Mouse (Mus musculus): ENCODE results near the gene Dld.

The Dld gene

DNA sequence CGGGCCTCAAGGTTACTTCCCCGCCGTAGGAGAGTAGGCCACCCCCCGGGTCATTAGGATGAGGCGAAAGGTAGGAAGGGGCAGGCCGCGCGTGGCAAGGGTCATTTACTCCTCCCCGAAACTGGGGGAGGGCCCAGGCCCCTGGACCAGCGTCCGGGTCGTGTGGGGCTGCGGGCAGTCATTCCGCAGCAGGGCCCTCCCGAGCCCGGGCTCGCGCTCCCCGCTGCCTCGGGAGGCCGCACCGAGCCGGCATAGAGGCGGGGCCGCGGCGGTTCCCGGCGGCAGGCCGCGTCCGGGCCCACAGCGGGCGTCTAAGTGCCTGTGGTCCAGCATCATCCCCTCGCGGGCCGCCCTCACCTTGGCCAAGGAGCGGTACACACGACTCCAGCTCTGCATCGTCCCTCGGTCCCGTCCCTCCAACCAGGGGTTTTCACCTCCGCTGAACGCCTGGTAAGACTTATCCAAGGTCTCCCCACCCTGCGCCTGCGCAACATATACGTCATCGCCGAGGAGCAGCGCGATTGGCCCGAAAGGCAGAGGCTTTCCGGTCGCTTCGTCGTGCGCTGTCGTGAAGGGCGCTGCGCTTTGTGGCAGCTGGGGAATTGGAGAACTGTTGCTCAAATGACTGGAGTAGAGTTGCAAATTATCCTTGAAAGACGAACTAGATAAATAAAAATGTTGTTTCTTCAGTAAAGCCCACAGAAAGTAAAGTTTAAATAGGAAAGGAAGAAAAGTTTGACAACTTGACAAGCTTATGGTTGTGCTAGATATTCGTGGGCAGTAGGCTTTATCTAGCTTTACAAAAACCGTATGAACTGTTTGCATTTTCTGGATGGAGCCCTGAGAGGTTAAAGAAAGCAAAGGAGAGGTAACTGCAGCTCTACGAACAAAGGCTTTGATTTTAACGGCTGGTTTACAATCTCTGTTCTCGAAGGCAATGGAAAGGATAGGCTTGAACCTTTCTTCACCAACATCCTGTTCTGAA, at the start of gene Dld:
Gene Dld (minus strand): TSS at position 510 of the 985 bp plus-strand sequence.
- DNase-seq (ENCODE audit: low spot score in 2 of 2) = peak; percentile 93 to 97

- no peak for DNase-seq (ENCODE audit: low spot score in 2 of 2)
Measured at GRCm38 (mm10) chr12:31400821-31401220, 49.6 kb upstream of the Dld start.

DNA sequence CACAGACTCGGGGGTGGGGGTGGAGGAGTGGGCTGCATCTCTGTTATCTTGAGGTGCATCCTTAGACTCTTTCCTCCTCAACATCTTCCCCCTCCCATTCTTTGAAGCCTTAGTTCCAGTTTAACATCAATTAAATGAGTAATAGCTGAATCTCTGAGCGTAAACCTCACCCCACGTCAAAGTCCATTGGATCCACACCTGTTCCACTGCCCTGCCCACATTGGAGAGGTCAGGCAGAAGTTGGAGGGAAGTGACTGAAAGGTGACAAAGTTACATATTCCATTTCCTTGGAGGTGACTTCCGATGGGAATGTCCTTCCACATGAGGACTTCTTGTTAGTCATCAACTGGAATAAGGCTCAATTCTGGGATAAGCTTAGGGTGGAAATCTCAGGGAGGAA, 46.5 kb upstream of the Dld start:
- no peak for DNase-seq (ENCODE audit: low spot score in 2 of 2)

- DNase-seq (ENCODE audit: low spot score in 2 of 2) = no peak
Measured at GRCm38 (mm10) chr12:31395895-31396294, 44.6 kb upstream of the Dld start.

DNA sequence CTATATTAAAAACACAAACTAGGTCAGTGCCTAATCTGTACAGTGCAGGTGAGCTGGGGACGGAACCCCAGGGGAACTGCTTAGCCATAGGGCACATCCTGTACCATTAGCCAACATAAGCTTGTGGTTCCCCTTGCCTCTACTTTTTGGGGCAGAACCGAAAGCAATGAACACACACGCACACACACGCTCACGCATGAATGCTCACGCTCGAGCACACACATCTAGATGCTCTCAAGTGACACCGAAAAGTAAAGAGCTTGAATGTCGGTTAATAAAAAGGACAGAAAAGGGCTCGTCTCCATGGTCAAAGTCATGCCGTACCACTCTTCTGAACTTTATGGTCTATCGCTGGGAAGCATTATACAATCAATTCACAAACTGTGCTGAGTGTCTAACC, 40.4 kb upstream of the Dld start:
- no peak for DNase-seq (ENCODE audit: low spot score in 2 of 2)

- DNase-seq (ENCODE audit: low spot score in 2 of 2) = no peak
Measured at GRCm38 (mm10) chr12:31390571-31390970, 39.3 kb upstream of the Dld start, which contains the start of gene Slc26a3. Slc26a3 (plus strand) TSS chr12:31390871.

DNA sequence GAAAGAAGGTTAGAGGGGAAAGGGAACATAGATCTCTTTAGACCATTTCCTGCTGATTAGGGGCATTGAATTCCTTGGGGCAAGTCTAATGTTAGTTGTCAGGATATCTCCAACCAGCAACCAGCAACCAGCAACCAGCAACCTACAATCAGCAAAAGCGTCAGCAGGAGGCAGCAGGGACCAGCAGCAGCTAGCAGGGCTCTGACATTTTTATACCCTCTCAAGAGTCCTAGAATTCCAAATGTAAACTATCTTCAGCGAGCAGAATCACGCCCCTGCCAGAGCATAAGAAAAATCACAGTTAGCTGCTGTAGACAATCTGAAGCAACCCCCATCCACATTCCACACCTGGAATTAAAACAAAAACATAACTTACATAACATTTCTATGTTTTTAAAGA, 36.0 kb upstream of the Dld start:
- no peak for DNase-seq (ENCODE audit: low spot score in 2 of 2)

DNA sequence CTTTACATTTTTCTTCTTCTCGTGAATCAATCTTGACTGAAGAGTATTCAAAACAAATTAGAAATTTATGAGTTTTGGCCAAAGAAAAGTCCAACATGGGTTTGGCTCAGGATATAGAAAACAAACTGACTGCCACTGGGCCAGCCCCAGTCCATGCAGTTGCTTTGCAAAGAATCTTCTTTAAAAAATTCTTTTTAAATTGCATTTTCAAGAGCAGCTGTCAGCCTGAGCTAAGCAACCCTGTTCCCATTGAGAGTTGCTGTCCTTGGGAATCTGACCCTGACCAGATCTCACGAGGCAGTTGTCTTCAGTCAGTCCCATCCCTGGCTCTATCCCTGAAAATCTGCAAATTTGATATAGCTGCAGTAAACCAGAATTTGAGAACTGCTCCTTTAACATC, 31.2 kb upstream of the Dld start:
- DNase-seq (ENCODE audit: low spot score in 2 of 2) = no peak

DNA sequence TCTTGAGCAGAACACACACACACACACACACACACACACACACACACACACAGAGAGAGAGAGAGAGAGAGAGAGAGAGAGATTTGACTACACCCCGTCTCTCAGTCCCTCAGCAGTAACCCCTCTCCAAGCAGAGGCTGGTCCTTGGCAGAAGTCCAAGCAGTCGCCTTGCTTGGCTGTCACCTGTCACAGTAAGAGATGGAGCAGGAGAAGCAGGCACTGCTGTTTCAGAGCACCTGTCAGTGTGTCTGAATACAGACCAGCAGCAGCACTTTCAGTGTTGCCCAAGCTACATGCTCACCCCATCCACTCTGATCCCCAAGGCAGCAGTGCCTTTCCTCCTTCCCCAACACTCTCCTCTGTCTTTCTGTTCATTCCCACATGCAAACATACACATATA, 29.6 kb upstream of the Dld start:
- peak in 1 of 2 experiments; percentile 6 for DNase-seq (ENCODE audit: low spot score in 2 of 2)

GRCm38 (mm10) chr12:31377241-31377640, 26.0 kb upstream of the Dld start:
- DNase-seq (ENCODE audit: low spot score in 2 of 2) = no peak

- no peak for DNase-seq (ENCODE audit: low spot score in 2 of 2)
Measured at GRCm38 (mm10) chr12:31376326-31376950, 25.2 kb upstream of the Dld start.

DNA sequence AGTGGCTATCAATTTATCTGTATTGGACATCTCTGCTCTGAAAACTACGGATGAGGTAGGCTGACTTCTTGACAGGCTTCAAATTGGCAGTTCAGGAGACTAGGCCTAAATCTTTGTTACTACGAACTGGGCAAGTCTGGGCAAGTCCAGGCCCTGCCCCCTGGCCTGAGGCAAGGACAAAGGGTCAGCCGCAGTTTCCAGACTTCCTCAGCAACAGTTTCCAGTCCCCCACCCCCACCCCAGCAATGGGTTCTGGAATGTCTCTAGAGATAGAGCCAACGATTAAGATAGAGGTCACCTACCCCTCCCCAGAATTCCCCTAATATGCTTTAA, 24.0 kb upstream of the Dld start:
- DNase-seq (ENCODE audit: low spot score in 2 of 2) = no peak

GRCm38 (mm10) chr12:31374603-31375282, 23.5 kb upstream of the Dld start:
- DNase-seq (ENCODE audit: low spot score in 2 of 2) = peak; percentile 34 to 45

- DNase-seq (ENCODE audit: low spot score in 2 of 2) = no peak
Measured at GRCm38 (mm10) chr12:31369656-31370055, 18.4 kb upstream of the Dld start.

GRCm38 (mm10) chr12:31369118-31369517, 17.9 kb upstream of the Dld start:
- DNase-seq (ENCODE audit: low spot score in 2 of 2) = no peak

- no peak for DNase-seq (ENCODE audit: low spot score in 2 of 2)
Measured at GRCm38 (mm10) chr12:31367721-31368120, 16.5 kb upstream of the Dld start.

DNA sequence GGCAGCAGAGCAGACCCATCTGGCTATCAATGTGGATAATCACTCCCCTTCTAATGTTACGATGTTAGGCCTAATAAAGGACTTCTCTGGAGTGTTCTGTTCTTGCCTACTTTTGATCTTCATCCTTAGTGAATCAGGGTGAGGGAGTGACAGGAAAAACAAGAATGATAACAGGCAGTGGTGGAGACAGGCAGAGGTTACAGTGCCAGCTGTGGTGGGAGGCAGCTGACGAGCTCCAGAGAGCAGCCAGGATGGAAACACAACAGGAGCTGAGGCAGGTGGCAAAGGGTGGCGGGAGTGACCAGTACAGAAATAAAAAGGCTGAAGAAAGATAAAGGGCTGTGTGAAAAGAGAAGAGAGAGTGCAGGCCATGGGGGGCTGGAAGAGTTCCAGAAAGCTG, 15.2 kb upstream of the Dld start:
- no peak for DNase-seq (ENCODE audit: low spot score in 2 of 2)

GRCm38 (mm10) chr12:31350191-31350943, 886 bp downstream of the Dld start:
- DNase-seq (ENCODE audit: low spot score in 2 of 2) = no peak

DNA sequence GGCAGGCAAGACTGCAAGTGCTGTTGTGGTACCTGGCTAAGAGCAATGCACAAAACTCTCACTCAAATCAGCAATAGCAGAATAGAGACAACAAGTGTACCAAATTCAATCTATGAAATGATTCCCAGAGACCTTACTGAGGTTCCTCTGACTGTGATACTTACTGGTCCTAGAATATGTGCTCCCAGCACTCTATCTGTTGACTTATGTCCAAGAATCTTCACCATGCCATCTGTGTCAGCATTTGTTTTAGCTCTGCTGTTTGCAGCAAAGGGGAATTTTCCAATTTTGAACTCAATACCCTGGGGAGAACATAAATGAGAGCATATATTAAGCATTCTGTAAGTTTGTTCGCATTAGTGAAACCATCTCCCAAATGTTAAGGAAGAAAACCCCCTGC, 18.0 kb downstream of the Dld start:
- no peak for DNase-seq (ENCODE audit: low spot score in 2 of 2)

DNA sequence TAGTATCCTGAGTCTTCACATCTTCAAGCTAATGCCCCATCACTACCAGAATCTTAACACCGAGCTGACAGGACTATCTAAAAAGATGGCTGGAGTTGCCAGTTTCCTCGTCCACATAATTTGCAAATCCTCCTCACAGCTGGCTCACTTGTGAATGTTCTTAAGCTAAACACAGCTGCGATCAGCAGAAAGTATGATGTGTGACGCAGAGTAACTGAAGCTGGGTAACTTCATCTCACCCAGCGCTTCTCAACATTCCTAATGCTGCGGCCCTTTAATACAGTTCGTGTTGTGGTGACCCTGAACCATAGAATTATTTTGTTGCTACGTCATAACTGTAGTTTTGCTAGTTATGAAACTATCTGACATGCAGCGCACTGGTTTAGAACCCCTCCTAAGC, 24.1 kb downstream of the Dld start:
- DNase-seq (ENCODE audit: low spot score in 2 of 2) = no peak

DNA sequence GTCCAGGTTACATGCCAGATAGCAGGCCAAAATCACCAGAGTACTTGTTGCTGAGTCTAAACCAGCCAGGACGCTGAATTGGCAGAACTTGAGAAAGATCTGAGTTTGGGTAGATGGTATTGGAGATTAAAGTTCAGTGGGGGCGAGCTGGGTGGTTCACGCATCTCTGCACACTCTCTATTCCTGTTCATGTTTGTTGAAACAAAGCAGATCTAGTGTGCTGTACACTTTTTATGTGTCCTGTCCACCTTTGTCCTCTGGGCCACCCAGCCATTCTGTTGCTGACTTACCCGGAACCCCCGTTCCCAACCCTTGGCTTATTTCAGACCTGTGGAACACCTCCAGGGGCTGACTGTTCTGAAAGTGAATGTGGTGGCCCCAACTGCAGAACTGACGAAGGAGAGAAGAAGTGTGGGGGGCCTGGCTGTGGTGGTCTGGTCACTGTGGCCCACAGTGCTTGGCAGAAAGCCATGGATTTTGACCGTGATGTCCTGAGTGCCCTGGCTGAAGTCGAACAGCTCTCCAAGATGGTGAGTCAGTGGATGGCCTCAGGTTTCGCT, 28.0 kb downstream of the Dld start:
- no peak for DNase-seq (ENCODE audit: low spot score in 2 of 2)

DNA sequence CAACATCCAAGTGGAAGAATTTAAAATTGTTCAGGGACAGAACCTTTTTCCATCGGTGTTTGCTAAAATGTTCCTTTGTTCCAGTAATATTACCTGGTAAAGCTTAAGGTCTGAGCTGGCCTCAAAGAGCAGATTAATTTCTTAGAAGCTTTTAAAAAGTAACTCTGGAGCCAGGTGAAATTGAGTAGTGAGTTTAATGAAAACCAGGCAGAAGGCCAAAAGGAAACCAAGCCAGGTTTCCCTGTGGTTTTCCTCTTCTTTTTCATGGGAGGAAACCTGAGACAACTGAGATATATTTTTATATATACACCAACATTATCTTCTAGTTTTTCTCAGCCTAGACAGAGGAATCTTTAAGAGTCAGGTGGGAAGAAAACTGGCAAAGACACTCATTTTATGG, 29.7 kb downstream of the Dld start:
- DNase-seq (ENCODE audit: low spot score in 2 of 2) = no peak

All from frontal cortex, postnatal 14 days (tissue).